Mouse (Mus musculus) splenic B cell, adult 2 months (primary cell): ENCODE measurements around the gene G430095P16Rik.
A peak's percentile ranks its signal among the peaks of the same experiment; 100 is the strongest.

Source experiments
- DNase-seq: peaks from one replicate; pipeline ENCODE4 v3.0.0-alpha.2; 2011; ENCODE audit warnings: low read depth, low spot score
- H3K27me3 ChIP-seq: 2 replicates; pipeline ENCODE4 v1.6.1; 2012; ENCODE audit warnings: mild to moderate bottlenecking, low read length, moderate library complexity, mixed read lengths; ENCODE audit not compliant: control insufficient read depth, poor library complexity, insufficient read depth, severe bottlenecking
- H3K36me3 ChIP-seq: 2 replicates; pipeline ENCODE4 v1.6.1; 2012; ENCODE audit warnings: mild to moderate bottlenecking, low read length, moderate library complexity, mixed read lengths; ENCODE audit not compliant: control insufficient read depth, poor library complexity, insufficient read depth, severe bottlenecking

The G430095P16Rik gene

DNA sequence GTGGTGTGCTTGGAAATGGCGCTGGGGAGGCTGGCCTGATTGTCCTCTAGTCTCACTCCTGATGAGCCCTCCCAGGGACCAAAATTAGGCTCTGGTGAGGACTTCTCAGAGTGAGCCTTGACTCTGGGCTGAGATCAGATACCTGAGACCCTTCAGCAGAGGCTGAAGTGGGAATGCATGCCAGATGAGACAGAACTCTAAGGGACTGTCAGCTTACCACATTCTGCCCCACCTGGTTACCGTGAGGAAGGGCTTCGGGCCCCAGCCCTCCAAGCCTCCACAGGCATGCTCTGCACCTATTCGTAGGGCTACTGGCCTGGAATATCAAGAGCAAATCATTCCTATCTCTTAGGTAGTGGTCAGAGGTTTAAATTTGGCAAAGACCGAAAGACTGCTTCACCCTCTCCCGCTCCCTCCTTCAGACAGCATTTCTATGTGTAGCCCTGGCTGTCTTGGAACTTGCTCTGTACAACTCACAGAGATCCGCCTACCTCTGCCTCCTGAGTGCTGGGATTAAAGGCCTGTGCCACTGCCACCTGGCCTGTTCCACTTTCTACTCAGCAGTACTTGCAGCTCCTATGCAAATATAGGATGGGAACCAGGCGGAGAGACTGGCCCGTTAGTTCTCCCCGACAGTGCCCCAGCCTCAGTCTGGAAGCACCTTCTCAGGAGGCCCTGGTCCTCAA is 16.1 kb downstream of the G430095P16Rik start:
- H3K36me3 ChIP-seq = no peaks in the 10 kb centered on the region
- H3K27me3 ChIP-seq = no peaks in the 10 kb centered on the region
- no peak for DNase-seq

DNA sequence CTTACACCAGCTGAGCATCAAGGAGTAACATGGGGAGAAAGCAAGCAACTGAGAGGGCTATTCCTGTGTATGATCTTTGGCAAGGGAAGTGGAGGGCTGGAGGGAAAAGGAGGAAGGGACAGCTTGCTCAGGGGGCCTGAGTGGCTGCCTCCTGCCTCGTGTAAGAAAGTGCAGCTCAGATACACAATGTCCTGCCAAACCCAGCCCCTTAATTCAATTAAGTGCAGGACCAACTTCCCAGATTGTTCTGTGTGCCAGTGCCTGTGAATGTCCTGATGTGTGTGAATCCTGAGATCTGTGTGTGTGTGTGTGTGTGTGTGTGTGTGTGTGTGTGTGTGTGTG is 16.6 kb downstream of the G430095P16Rik start:
- Histone ChIP-seq H3K36me3 (no peaks in the 10 kb centered on the region), H3K27me3 (no peaks in the 10 kb centered on the region)
- DNase-seq = no peak

DNA sequence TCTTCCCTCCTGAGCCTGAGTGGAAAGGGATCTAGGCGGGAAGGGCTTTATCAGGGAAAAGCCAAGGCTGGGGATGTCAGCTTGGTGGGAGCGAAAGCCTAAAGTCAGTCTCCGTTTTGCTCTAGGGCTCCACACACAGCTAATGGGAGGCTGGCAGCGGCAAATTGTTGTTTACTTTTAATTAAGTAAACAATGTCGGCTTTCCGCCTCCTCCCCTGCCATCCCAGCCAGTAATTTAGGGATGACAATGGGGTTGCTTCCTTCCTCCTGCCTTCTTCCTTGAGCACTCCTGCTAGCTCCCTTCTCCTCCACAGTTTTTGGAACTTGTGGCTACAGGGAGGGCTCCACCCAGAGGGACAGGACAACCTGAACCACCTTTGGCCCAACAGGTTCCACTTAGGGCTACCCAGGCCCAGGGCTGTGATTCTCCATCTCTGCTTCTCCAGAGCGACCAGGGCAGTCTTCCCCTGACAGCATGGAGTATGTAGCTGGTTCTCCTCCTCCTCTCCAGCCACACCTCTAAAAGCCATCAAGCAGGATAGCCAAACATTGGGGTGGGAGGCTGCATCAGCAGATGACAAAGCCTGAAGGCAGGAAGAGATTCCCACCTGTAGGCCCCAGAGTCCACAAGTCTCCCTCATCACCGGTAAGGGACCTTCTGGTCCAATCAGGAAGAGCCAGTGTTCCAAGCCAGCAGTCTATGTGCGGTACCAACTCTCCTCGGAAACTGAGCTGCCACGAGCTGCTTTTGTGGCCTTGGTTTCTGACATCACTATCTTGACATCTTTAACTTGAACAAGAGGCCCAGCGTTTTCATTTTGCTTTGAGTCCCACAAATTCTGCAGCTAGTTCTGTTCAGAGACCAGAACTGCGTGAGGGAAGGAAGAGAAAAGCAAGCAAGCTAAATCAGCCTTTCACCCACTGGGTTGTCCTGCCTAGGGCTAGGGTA is 18.4 kb downstream of the G430095P16Rik start:
- DNase-seq = no peak
- Histone ChIP-seq H3K36me3 (no peaks in the 10 kb centered on the region), H3K27me3 (no peaks in the 10 kb centered on the region)

- H3K27me3 ChIP-seq = no peaks in the 10 kb centered on the region
Observed at GRCm38 (mm10) chr8:84742171-84743053, 19.6 kb downstream of the G430095P16Rik start.

GRCm38 (mm10) chr8:84743054-84743415 is 20.2 kb downstream of the G430095P16Rik start:
- no peak for DNase-seq
- Histone ChIP-seq H3K36me3 (no peaks in the 10 kb centered on the region), H3K27me3 (no peaks in the 10 kb centered on the region)

More at GRCm38 (mm10) chr8:84742171-84743053, 19.6 kb downstream of the G430095P16Rik start:
- no peak for DNase-seq
- H3K36me3 ChIP-seq = no peaks in the 10 kb centered on the region

- Histone ChIP-seq H3K36me3 (no peaks in the 10 kb centered on the region), H3K27me3 (no peaks in the 10 kb centered on the region)
- no peak for DNase-seq
Observed at GRCm38 (mm10) chr8:84743517-84744420, 21.0 kb downstream of the G430095P16Rik start.

DNA sequence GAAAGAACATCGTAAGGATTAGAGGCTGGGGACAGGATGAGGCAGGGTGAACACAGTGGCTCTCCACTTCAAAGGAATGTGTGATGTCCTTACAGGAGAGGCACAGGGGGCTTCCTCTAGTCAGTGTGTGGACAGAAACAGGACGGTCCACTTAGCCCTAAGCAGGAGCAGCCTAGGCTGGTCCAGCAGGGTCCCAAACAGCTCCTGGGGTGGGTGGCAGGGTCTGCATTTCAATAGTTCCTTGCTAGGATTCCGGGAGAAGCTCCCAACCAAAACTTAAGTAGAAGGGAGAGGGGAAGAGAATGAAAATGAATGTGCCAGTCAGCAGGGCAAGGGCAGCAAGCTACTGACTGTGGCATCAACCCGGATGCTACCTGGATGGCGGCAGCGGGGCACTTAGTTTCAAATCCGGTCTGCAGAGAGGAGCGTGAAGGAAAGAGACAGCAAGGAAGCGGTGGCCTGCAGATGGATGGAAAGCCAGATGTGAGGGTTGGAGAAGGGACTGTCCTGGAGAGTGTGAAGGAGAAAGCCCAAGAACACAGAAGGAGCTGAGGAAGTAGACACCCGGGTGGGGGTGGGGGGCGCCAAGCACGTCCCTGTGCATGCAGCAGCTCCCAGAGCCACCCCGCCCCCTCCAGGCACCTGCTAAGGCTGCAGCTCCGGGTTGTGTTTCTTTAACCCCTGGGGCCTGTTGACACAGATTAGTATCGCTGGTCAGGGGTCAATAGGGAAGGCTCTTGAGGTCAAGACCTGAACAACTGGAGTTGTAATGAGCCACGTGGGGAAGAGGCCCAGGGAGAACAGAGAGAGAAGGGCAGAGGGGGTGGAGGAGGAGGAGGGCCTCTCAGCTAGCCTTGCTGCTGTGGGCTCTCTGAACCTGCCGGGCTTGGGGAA is 22.5 kb downstream of the G430095P16Rik start:
- DNase-seq = peak; percentile 18
- no peaks in the 10 kb centered on the region for H3K36me3 ChIP-seq
- no peaks in the 10 kb centered on the region for H3K27me3 ChIP-seq

DNA sequence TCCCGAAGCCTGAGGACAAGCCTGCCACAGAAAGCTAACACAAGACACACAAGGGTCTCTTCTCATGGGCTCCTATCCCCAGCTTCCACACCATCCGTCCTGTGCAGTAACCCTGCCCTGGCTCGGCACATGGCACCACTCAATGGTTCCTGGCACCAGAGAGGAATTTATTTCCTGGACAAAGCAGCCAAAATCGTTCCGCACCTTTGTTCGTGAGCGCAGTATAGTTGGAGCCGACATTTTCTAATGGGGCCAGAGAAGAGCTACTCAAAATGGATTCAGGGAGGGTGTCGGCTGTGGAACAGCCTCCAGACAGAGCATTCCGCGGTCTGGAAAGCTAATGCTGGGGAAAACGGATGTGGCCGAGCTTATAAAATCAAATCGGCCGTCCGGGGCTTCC is 26.7 kb downstream of the G430095P16Rik start:
- DNase-seq = no peak
- Histone ChIP-seq H3K27me3 (no peaks in the 10 kb centered on the region), H3K36me3 (no peaks in the 10 kb centered on the region)

DNA sequence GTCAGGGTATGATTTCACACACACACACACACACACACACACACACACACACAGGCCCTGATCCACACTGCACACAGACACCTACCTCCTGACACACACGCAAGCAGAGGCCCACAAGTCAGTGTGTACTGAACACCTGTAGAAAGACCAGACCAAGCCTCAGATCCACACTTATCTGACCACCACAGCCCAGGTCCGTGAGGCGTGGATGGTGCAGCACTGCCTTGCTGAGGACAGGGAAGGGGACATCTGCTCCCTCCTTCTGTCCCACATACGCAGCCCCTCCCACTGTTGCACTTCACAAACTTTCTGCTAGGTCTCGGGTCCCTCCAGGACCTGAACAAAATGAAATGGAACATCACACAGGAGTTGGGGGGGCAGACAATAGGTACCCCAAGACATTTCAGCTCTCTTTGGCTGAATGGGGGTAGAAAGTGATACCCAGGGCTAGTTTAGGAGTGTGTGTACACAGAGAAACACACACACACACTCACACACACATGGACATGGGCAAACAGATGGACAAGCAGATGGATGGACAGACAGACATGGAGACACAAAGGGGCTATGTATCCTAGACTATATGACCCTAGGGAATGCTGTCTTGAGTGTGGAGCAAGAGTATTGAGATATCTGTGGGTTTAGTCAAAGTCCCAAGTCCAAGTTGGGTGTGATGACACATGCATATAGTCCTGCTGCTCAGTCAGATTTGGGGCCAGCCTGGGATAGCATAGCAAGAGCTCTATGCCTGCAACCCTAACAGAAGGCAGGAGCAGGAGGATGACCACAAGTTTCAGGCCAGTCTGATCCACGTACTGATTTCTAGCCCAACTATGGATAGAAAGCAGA is 30.2 kb downstream of the G430095P16Rik start:
- no peaks in the 10 kb centered on the region for H3K36me3 ChIP-seq
- DNase-seq = no peak
- no peaks in the 10 kb centered on the region for H3K27me3 ChIP-seq

- no peaks in the 10 kb centered on the region for H3K27me3 ChIP-seq
- H3K36me3 ChIP-seq = no peaks in the 10 kb centered on the region
- no peak for DNase-seq
Observed at GRCm38 (mm10) chr8:84757501-84757900, 34.7 kb downstream of the G430095P16Rik start.

GRCm38 (mm10) chr8:84758308-84758707 is 35.5 kb downstream of the G430095P16Rik start:
- no peaks in the 10 kb centered on the region for H3K36me3 ChIP-seq
- H3K27me3 ChIP-seq = no peaks in the 10 kb centered on the region
- no peak for DNase-seq

DNA sequence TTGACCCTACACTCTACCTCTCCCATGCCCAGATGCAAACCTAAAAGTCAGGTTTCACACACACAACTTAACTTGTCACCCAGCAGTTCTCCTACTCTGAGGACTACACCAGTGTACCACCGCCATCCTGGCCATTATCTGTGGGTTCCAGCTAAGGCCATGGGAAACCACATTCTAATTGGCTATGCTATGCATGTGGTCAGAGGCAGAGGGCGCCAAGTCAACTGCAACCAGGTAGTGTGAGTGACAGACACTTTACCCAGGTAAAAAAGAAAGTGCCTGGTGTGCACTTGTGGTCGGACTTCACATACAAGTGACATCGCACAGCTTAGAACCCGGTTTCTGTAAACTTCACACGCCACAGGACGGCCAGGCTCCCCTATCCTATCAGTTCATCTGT is 36.3 kb downstream of the G430095P16Rik start:
- no peaks in the 10 kb centered on the region for H3K36me3 ChIP-seq
- peak; percentile 50 for DNase-seq
- no peaks in the 10 kb centered on the region for H3K27me3 ChIP-seq
